Mouse (Mus musculus) ES-Bruce4 (cell line): ENCODE data around the gene Ndufs2.

ENCODE experiments used
- CTCF ChIP-seq: IDR thresholded peaks from one replicate; pipeline ENCODE4 v1.8.1; 2011; ENCODE audit warnings: low read depth, low read length
- EP300 ChIP-seq: IDR thresholded peaks from 2 replicates; pipeline ENCODE4 v1.6.1; 2011; ENCODE audit warnings: low read depth, low read length; ENCODE audit not compliant: insufficient read depth
- POLR2A ChIP-seq: IDR thresholded peaks from one replicate; pipeline ENCODE4 v1.8.1; 2011; ENCODE audit warnings: low read length; ENCODE audit not compliant: insufficient read depth

- TF ChIP-seq POLR2A (no peak), CTCF (no peak), EP300 (no peak)
These were observed 18.8 kb downstream of the Ndufs2 start for GRCm38 (mm10) chr1:171232348-171232747.
